Mouse (Mus musculus) lung, postnatal 4 days (tissue): ENCODE results near the gene Nell2.
A peak's percentile ranks its signal among the peaks of the same experiment; 100 is the strongest.
"Not testable (repeated sequence)": the region's sequence is repeated elsewhere in the genome, so short reads cannot be mapped to it uniquely, and the experiment has no call there.

ENCODE experiments used
- DNase-seq, 2 experiments: peaks; one replicate each; pipeline ENCODE4 v3.0.0; 2021

Nell2 gene

GRCm38 (mm10) chr15:95527948-95528861 is at the start of gene Nell2:
Nell2 (minus strand) TSS chr15:95528559.
- peak; percentile 3 to 23 for DNase-seq

GRCm38 (mm10) chr15:95574661-95575060 is 46.3 kb upstream of the Nell2 start:
- DNase-seq: peak in 1 of 2 experiments; percentile 34

GRCm38 (mm10) chr15:95569606-95570005 is 41.2 kb upstream of the Nell2 start:
- DNase-seq: no peak

GRCm38 (mm10) chr15:95565160-95565559 is 36.8 kb upstream of the Nell2 start:
- DNase-seq: no peak

GRCm38 (mm10) chr15:95561303-95561702 is 32.9 kb upstream of the Nell2 start:
- no peak for DNase-seq

- no peak for DNase-seq
Measured at GRCm38 (mm10) chr15:95550011-95550410, 21.7 kb upstream of the Nell2 start.

- DNase-seq: no peak
Measured at GRCm38 (mm10) chr15:95542632-95543031, 14.3 kb upstream of the Nell2 start.

- no peak for DNase-seq
Measured at GRCm38 (mm10) chr15:95536724-95537123, 8.4 kb upstream of the Nell2 start.

GRCm38 (mm10) chr15:95536230-95536629 is 7.9 kb upstream of the Nell2 start:
- DNase-seq: no peak

- DNase-seq: no peak
Measured at GRCm38 (mm10) chr15:95534644-95535043, 6.3 kb upstream of the Nell2 start.

- no peak for DNase-seq
Measured at GRCm38 (mm10) chr15:95527461-95527947, 855 bp downstream of the Nell2 start.

GRCm38 (mm10) chr15:95526626-95527411 is 1.5 kb downstream of the Nell2 start:
- DNase-seq: no peak

- no peak for DNase-seq
Measured at GRCm38 (mm10) chr15:95525997-95526396, 2.4 kb downstream of the Nell2 start.

GRCm38 (mm10) chr15:95518204-95518603 is 10.2 kb downstream of the Nell2 start:
- DNase-seq: no peak

- not testable (repeated sequence) for DNase-seq
Measured at GRCm38 (mm10) chr15:95513306-95513705, 15.1 kb downstream of the Nell2 start.

- no peak for DNase-seq
Measured at GRCm38 (mm10) chr15:95495666-95496065, 32.7 kb downstream of the Nell2 start.

GRCm38 (mm10) chr15:95495193-95495592 is 33.2 kb downstream of the Nell2 start:
- no peak for DNase-seq

GRCm38 (mm10) chr15:95492201-95492600 is 36.2 kb downstream of the Nell2 start:
- no peak for DNase-seq

- DNase-seq: no peak
Measured at GRCm38 (mm10) chr15:95489174-95489573, 39.2 kb downstream of the Nell2 start.

GRCm38 (mm10) chr15:95487961-95488360 is 40.4 kb downstream of the Nell2 start:
- no peak for DNase-seq

GRCm38 (mm10) chr15:95482002-95482401 is 46.4 kb downstream of the Nell2 start:
- no peak for DNase-seq

GRCm38 (mm10) chr15:95481585-95481984 is 46.8 kb downstream of the Nell2 start:
- DNase-seq: no peak

- no peak for DNase-seq
Measured at GRCm38 (mm10) chr15:95476440-95476839, 51.9 kb downstream of the Nell2 start.

- DNase-seq: no peak
Measured at GRCm38 (mm10) chr15:95473976-95474375, 54.4 kb downstream of the Nell2 start.
